19 mouse cellular contexts compared by ENCODE assay signal in the genomic region with DNA sequence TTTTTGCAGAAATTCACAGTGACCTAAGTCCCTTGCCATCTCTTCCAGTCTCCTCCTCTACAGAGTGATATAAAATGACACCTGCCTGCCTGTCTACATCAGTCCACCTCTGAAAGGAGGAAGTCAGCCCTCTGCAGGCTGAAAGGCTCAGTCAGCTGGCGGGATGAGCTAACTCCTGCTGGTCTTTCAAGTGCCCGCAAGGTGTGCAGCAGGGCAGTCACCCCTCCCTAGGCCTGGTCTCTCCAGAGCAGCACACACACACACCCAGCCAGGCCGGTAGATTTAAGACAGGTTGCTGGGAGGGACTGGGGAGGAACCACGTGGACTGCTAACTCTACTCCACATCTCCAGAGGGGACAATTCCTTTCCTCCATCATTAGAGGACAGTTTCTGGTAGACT. TPM values are rescaled to one million over a fixed set of nuclear protein-coding genes. Genes with fewer than 3 reads are reported as not detected.
DNase-seq lines count a peak whose midpoint lies in the region; ATAC-seq and TF ChIP-seq lines count a peak whose summit lies in the region.
"Had no signal": no experiment of that assay in that cellular context is flagged by ENCODE, and none has a peak within 500 bp of the region (broad histone marks: within the 10 kb centered on the region; RNA-seq: fewer than 3 reads in every experiment).

No protein-coding gene starts in this region.

- H3K27ac ChIP-seq in hindbrain, postnatal 0 days = peak overlapping the region; percentile 73
- H3K27ac ChIP-seq in hindbrain, embryonic 10.5 days = no peak overlapping the region
- H3K27ac ChIP-seq in intestine, embryonic 16.5 days (ENCODE audit: low read length) = no peak overlapping the region
- H3K27ac ChIP-seq: heart, adult 2 months; heart, embryonic 15.5 days; kidney, embryonic 15.5 days; midbrain, embryonic 12.5 days had no signal

- no peak for TF ChIP-seq CTCF in hindbrain, postnatal 0 days (IDR thresholded peaks at IDR 0.05; ENCODE audit: low read depth)

- H3K9ac ChIP-seq in hindbrain, postnatal 0 days (replicated peaks; ENCODE audit: low read length) = no peak overlapping the region
- H3K9ac ChIP-seq in intestine, embryonic 16.5 days (ENCODE audit: low read depth, low read length) = no peak overlapping the region
- H3K9ac ChIP-seq: heart, embryonic 15.5 days; kidney, embryonic 15.5 days; lung, embryonic 14.5 days; midbrain, embryonic 12.5 days had no signal

- no peak overlapping the region for H3K4me3 ChIP-seq in hindbrain, postnatal 0 days (ENCODE audit: low read length)
- H3K4me3 ChIP-seq in hindbrain, embryonic 10.5 days = no peak overlapping the region
- no peak overlapping the region for H3K4me3 ChIP-seq in intestine, embryonic 16.5 days (ENCODE audit: low read length)
- H3K4me3 ChIP-seq: heart, adult 2 months; heart, embryonic 15.5 days; kidney, embryonic 15.5 days; midbrain, embryonic 12.5 days had no signal

- no peaks in the 10 kb centered on the region for H3K36me3 ChIP-seq in hindbrain, postnatal 0 days (ENCODE audit: insufficient read depth, low read length)
- no peaks in the 10 kb centered on the region for H3K36me3 ChIP-seq in hindbrain, embryonic 10.5 days
- no peaks in the 10 kb centered on the region for H3K36me3 ChIP-seq in intestine, embryonic 16.5 days (ENCODE audit: control insufficient read depth, insufficient read depth, low read length)
- H3K36me3 ChIP-seq: heart, embryonic 15.5 days; midbrain, embryonic 12.5 days had no signal

- no peaks in the 10 kb centered on the region for H3K9me3 ChIP-seq in hindbrain, postnatal 0 days (ENCODE audit: low read length)
- no peaks in the 10 kb centered on the region for H3K9me3 ChIP-seq in hindbrain, embryonic 10.5 days
- H3K9me3 ChIP-seq in intestine, embryonic 16.5 days (ENCODE audit: control insufficient read depth, low read length) = no peaks in the 10 kb centered on the region
- H3K9me3 ChIP-seq: heart, embryonic 15.5 days; kidney, embryonic 15.5 days; midbrain, embryonic 12.5 days had no signal

- peaks cover 24% of the 10 kb centered on the region for H3K4me1 ChIP-seq in hindbrain, postnatal 0 days (ENCODE audit: insufficient read depth, low read length)
- H3K4me1 ChIP-seq in hindbrain, embryonic 10.5 days (replicated peaks) = peaks cover 31% of the 10 kb centered on the region
- H3K4me1 ChIP-seq in intestine, embryonic 16.5 days (ENCODE audit: control insufficient read depth, insufficient read depth, low read length) = 0 out of 2 replicates have a peak, but pooled peaks cover 3% of the 10 kb centered on the region

- no peaks in the 10 kb centered on the region for H3K27me3 ChIP-seq in hindbrain, postnatal 0 days (ENCODE audit: insufficient read depth, low read length)
- peaks cover 99% of the 10 kb centered on the region for H3K27me3 ChIP-seq in hindbrain, embryonic 10.5 days (ENCODE audit: insufficient read depth, poor library complexity, severe bottlenecking)
- no peaks in the 10 kb centered on the region; the same call in 1 of the 2 replicates for H3K27me3 ChIP-seq in intestine, embryonic 16.5 days (replicated peaks; ENCODE audit: control insufficient read depth, insufficient read depth, low read length)

- no peak for ATAC-seq in cerebellum, adult (ENCODE audit: insufficient number of reproducible peaks, low FRiP score, low TSS enrichment)
- ATAC-seq in hindbrain, postnatal 0 days = no peak
- ATAC-seq in intestine, embryonic 16.5 days = 0 out of 2 replicates have a peak, but pooled peaks have one; percentile 30
- ATAC-seq in erythroblast, adult 5-6 weeks (replicated peaks; ENCODE audit: low FRiP score, poor library complexity, severe bottlenecking) = no peak
- ATAC-seq in monocyte, adult 5-6 weeks (replicated peaks; ENCODE audit: insufficient number of reproducible peaks, low FRiP score, low TSS enrichment, poor library complexity, severe bottlenecking) = no peak

- DNase-seq in cerebellum, postnatal 36 days = peak; percentile 46 to 57
- no peak for DNase-seq in hindbrain, postnatal 0 days (ENCODE audit: low spot score)
- DNase-seq in hindbrain, embryonic 10.5 days (ENCODE audit: low spot score) = no peak
- peak; percentile 79 for DNase-seq in brain, adult 2 months (ENCODE audit: low read depth, low spot score)
- DNase-seq: adrenal gland, postnatal 25 days; heart, adult 2 months; layer of hippocampus, postnatal 36 days; left cerebral cortex, postnatal 4 days; lung, embryonic 14.5 days; spleen, adult 18-20 months; thymus, postnatal 14 days had no signal

- 46% methylated on average over 4 of the region's 4 CpGs for WGBS in hindbrain, postnatal 0 days
- 58% methylated on average over 4 of the region's 4 CpGs for WGBS in hindbrain, embryonic 10.5 days
- WGBS in intestine, embryonic 16.5 days = 55% methylated on average over 4 of the region's 4 CpGs

- peak overlapping the region; percentile 50 for H3K4me2 ChIP-seq in hindbrain, postnatal 0 days (ENCODE audit: low read depth, low read length)
- H3K4me2 ChIP-seq in intestine, embryonic 16.5 days (ENCODE audit: low read depth, low read length) = no peak overlapping the region
- H3K4me2 ChIP-seq: heart, embryonic 15.5 days; kidney, embryonic 15.5 days; lung, embryonic 14.5 days; midbrain, embryonic 12.5 days had no signal

RNA-seq across cellular contexts. Expression of a gene that starts 36.0 kb away (rescaled TPM):
- 90.4 and 92.5 TPM in 2 replicates for total RNA-seq in hindbrain, postnatal 0 days (2014; rRNA removed)
- polyA plus RNA-seq in hindbrain, postnatal 0 days (2015; fragmentation: Nextera tagmentation; extraction: Ambion mirVana) = 123 and 126 TPM in 2 replicates
- 0.07 and 0.29 TPM in 2 replicates for polyA plus RNA-seq in hindbrain, embryonic 10.5 days (2016; fragmentation: Nextera tagmentation; extraction: Ambion mirVana)
- 9.7 and 11.8 TPM in 2 replicates for polyA plus RNA-seq in intestine, embryonic 16.5 days (2015; fragmentation: Nextera tagmentation; extraction: Ambion mirVana)
- total RNA-seq in erythroblast, adult 5-6 weeks (2015; ENCODE audit: low replicate concordance) = 19.0 and 24.5 TPM in 2 replicates
- 7.9 and 14.1 TPM in 2 replicates for total RNA-seq in erythroblast, adult 5-6 weeks (2017; ENCODE audit: low replicate concordance)
- 8.1 to 16.7 TPM (median 9.9 TPM) in 3 replicates for total RNA-seq in monocyte, adult 5-6 weeks (2017)

RNA-seq across cellular contexts. Expression of a gene that starts 41.3 kb away (rescaled TPM):
- 1.2 TPM in 1 of 2 replicates, not detected in the other for total RNA-seq in hindbrain, postnatal 0 days (2014; rRNA removed)
- polyA plus RNA-seq in hindbrain, postnatal 0 days (2015; fragmentation: Nextera tagmentation; extraction: Ambion mirVana) = 1.1 and 1.7 TPM in 2 replicates
- polyA plus RNA-seq in hindbrain, embryonic 10.5 days (2016; fragmentation: Nextera tagmentation; extraction: Ambion mirVana) = 0.54 and 1.9 TPM in 2 replicates
- 2.0 and 2.6 TPM in 2 replicates for polyA plus RNA-seq in intestine, embryonic 16.5 days (2015; fragmentation: Nextera tagmentation; extraction: Ambion mirVana)
- 7.9 and 18.1 TPM in 2 replicates for total RNA-seq in erythroblast, adult 5-6 weeks (2015; ENCODE audit: low replicate concordance)
- total RNA-seq in erythroblast, adult 5-6 weeks (2017; ENCODE audit: low replicate concordance) = 3.6 and 12.9 TPM in 2 replicates
- total RNA-seq in monocyte, adult 5-6 weeks (2017) = 6.4 to 8.9 TPM (median 8.2 TPM) in 3 replicates
- total RNA-seq: adrenal gland, postnatal 25 days; layer of hippocampus, postnatal 36 days; left cerebral cortex, postnatal 4 days; liver, adult 2 months had no signal
- polyA plus RNA-seq: liver, adult 2 months had no signal

RNA-seq across cellular contexts. Expression of a gene that starts 58.5 kb away (rescaled TPM):
- 6.6 and 7.2 TPM in 2 replicates for total RNA-seq in hindbrain, postnatal 0 days (2014; rRNA removed)
- polyA plus RNA-seq in hindbrain, postnatal 0 days (2015; fragmentation: Nextera tagmentation; extraction: Ambion mirVana) = 12.3 and 12.5 TPM in 2 replicates
- 3.8 and 5.5 TPM in 2 replicates for polyA plus RNA-seq in hindbrain, embryonic 10.5 days (2016; fragmentation: Nextera tagmentation; extraction: Ambion mirVana)
- 4.2 and 4.4 TPM in 2 replicates for polyA plus RNA-seq in intestine, embryonic 16.5 days (2015; fragmentation: Nextera tagmentation; extraction: Ambion mirVana)
- total RNA-seq in erythroblast, adult 5-6 weeks (2015; ENCODE audit: low replicate concordance) = 2.3 TPM in 1 of 2 replicates, not detected in the other
- total RNA-seq in erythroblast, adult 5-6 weeks (2017; ENCODE audit: low replicate concordance) = 2.3 and 3.9 TPM in 2 replicates
- total RNA-seq in monocyte, adult 5-6 weeks (2017) = 3.6 to 4.0 TPM (median 3.8 TPM) in 3 replicates

Comparison
In these comparisons a context has a peak if more than half of its experiments do, and no peak if none do; other contexts are left out.
1. DNase-seq: peak in cerebellum, postnatal 36 days (2 of 2) and brain, adult 2 months (single experiment); none in hindbrain, postnatal 0 days (single experiment) and hindbrain, embryonic 10.5 days (single experiment).